Mouse (Mus musculus): ENCODE measurements at regions not wholly inside any gene's neighbourhood (a gene's known extent, or its start where the extent isn't known, plus 50 kb on each side); places are given as distances from the start of the nearest gene placed in this dataset.

DNA sequence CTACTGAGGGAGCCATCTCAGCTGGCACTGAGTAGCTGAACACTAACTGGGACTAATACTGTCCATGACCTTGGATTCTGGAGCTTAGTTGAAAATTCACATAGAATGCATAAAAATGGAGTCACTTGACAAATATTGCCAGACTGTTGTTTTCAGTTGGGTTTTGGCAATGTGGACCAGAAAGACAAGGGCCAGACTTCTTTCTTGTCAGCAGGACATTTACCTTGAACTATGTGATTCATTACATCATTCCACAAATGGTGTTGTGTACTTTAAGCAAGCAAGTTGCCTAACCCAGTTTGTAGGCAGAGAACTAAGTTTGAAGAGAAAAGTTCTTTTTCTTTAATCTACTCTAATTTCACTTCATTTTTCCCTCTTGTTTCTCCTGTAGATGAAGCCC is 567.2 kb upstream of the Large1 start:
- TF ChIP-seq MAFK (IDR thresholded peaks at IDR 0.05; ENCODE audit: insufficient read depth, low read depth, low read length), result no peak
- no peak for TF ChIP-seq ZNF384 (IDR thresholded peaks at IDR 0.05; ENCODE audit: low read depth, low read length)
- TF ChIP-seq HCFC1 (IDR thresholded peaks at IDR 0.05; ENCODE audit: borderline replicate concordance, insufficient read depth, low read length), result no peak
- TF ChIP-seq ZC3H11A (IDR thresholded peaks at IDR 0.05; ENCODE audit: borderline replicate concordance, low read depth, low read length), result no peak
- TF ChIP-seq CHD2 (IDR thresholded peaks at IDR 0.05; ENCODE audit: low read depth, low read length), result no peak
